Mouse (Mus musculus): Measurements from ENCODE around the gene Myo3b. TPM values are rescaled to one million over a fixed set of nuclear protein-coding genes. Genes with fewer than 3 reads are reported as not detected.

Gene Myo3b
- total RNA-seq, 2 experiments from 2014 or later = 0.10 to 0.13 TPM

DNA sequence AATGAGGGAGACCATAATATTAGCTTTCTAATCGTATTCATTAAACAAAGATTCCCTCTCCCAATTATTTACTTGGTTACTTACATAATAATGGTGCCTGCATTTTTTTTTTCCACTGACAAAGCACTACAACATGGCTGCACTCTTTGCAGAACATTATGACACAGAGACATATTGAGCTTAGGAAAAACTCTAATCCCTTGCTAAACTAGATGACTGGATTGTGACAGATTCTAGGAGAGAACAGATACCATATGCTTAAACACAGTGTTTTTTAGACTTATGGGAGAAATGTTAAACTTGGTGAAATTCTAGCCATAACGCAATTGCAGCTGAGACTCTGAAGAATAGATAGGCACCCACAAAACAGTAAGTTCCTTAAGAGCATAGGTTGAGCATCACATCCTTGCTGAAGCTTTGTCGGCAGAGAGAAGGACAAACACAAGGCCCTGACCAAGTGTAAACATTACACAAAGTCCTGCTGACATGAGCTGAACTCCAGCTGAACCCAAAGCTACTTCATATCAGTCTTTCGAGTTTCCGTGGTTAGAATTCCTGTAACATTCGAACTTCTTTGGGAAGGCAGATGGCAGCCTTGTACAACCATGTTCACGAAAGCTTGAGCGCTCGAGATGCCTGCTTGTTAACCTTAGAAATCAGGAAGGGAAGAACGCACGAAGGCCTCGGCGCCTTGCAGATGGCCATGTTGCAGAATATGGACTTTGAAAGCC lies 382.4 kb downstream of the Myo3b start:
- DNase-seq (ENCODE audit: low spot score in 2 of 2) = no peak

DNA sequence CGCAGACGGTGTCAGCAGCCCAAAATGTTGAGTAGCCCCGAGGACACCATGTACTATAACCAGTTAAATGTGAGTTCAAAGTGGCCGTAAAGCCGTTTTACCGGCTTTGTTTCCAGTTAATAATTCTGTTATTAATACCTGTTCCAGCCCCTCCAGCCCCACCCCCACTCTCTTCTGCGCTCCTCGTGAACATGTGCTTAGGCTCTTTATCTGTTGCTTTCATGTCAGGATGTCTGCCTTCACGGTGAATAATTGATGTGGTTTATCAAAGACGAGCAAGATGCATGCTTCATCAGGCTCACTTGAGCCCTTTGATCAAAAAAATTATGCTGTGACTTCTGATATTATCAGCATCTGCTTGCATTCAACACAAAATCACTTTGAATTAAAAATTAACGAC lies 386.7 kb downstream of the Myo3b start:
- DNase-seq (ENCODE audit: low spot score in 2 of 2) = no peak

DNA sequence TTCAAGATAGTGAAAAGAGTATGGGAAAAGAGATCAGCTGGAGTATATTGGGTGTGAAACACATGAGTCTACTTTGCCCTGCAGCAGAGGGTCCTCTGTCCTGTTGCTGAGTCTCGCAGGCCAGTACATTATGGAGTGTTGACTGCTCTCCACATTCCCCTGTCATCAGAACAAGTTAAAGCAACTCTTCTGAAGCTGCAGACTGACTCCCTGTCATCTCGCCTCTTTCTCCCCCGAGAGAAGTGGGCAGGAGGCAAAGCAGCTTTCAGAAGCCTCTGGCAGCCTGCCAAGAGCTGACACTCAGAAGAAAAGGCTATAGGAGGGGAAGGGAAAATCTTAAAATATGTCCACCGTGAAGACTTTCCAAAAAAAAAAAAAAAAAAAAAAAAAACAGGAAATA lies 404.1 kb downstream of the Myo3b start:
- DNase-seq (ENCODE audit: low spot score in 2 of 2) = no peak

DNA sequence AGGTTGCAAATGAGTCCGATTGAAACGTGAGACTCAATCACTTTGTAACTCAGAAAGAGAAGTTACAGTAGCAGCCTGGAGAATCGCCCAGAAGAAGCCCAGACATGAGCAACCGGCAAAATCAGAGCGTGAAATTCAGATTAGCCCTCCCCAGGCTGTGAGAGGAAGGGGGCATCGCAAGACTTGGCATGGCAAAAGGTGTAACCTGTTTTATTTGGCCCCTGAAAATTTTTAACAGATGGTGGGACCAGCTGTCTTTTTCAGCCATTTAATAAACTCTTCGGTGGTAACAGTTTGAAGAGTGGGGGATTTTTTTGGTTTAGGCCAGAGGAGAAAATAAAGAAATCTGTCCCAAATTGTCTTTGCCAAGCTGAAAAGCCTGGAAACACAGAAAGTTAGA lies 405.2 kb downstream of the Myo3b start:
- peak in 1 of 2 experiments; percentile 11 for DNase-seq (ENCODE audit: low spot score in 2 of 2)

DNA sequence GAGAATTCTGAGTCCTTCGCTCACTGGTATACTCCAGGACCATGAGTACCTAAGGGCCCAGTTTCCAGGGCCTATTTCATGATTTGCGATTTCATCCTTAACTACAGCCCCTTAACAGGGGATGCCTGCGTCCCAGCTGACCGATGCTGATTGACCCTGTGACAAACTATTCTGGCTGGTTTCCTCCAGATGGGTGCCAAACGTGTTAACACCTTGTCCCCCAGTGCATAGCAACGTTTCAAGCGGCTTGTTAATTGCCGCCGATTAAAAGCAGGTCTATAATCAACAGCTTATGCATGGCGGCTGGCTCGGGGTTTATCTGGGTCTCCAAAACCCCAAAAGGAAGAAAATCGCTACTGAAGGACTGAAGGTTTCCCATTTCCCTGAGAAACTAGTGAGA lies 417.3 kb downstream of the Myo3b start:
- no peak for DNase-seq (ENCODE audit: low spot score in 2 of 2)

DNA sequence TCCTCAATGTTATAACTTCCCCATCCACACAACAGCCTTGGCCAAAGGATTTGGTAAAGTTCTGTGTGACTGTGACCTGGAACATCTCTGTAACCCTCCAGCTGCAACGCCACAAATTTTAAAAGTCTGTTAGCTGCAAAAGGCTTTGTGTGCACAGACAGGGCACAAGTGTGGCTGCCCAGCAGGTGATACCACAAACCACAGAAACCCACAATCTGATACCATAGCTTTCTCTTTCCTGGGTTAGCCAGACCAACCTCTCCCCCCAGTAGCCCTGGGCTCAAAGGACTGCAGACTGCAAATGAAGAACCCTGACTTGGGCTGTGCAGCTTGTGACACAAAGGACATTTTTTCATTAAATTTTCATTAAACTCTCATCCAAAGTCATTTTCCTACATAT lies 424.7 kb downstream of the Myo3b start:
- no peak for DNase-seq (ENCODE audit: low spot score in 2 of 2)

DNA sequence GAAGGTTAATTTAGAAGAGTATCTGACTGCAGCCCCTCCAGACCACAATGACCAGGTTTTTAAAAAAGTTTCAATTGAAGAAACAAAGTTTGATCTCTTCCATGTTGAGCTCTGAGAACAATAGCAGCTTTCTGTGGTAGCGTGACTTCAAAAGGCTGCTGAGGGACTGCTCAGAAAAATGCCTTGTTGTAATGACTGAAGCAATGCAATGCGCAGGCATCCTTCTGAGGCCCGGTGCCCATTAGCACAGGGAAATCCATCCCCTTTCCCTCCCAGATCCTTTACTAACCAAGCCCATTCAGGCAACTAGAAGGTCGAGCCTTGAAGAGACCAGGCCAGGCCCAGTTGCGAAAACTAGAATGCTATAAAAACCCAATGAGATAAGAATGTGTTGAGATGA lies 432.2 kb downstream of the Myo3b start:
- DNase-seq (ENCODE audit: low spot score in 2 of 2) = no peak

DNA sequence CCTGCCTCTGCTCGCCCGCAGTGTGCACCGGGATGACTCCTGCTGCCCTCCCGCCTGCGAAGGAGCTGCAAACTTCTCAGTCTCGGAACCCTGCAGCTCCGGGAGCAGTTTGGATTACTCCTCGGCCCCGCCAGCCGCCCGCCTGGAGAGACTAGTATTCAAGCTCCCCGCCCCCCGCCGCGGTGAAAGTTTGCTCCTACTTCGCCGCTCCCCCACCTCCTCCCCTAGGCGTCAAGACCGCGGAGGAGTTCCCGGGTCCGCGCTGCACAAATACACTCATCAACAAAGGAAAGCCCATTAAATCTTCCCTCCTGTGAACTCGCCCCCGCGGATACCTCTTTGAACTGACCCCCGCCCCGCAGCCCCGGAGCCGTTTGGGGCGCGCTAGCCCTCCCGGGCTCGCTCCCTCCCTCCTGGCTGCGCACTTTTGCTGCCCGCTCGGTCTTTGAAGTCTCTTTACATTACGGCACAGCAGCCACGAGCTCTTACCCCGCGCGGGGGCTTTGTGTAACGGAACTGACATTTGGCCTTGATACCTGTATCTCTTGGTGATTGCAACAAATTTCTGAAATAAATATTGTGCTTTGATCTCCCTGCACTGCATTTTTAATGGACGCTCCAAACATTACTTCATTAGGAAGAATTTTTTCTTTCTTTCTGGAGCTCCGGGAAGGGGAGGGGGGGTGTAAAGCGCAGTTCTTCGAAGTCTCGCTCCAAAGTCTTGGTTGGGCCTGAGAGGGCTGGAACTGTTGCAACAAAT lies 433.1 kb downstream of the Myo3b start:
- peak in 1 of 2 experiments; percentile 18 for DNase-seq (ENCODE audit: low spot score in 2 of 2)

Other genes with a start within 250 kb of the Myo3b start
- gene Ccdc173, start 249.6 kb upstream of the Myo3b start, total RNA-seq (2021) = under 1 TPM; 0.83 to 0.88 TPM
- gene Phospho2, start 249.5 kb upstream of the Myo3b start, total RNA-seq (2021) = 10 to 100 TPM in 1 of 2 experiments, 1 to 10 TPM in 1; 9.5 to 14.0 TPM
- gene Klhl23, start 217.2 kb upstream of the Myo3b start, total RNA-seq (2021) = 10 to 100 TPM; 27.1 to 30.4 TPM
- 100 to 1,000 TPM; 123 to 143 TPM for gene Ssb, start 177.6 kb upstream of the Myo3b start, total RNA-seq (2021)
- gene Mettl5, start 153.5 kb upstream of the Myo3b start, total RNA-seq (2021) = 10 to 100 TPM; 14.3 to 14.8 TPM
- 100 to 1,000 TPM in 1 of 2 experiments, 10 to 100 TPM in 1; 95.3 to 106 TPM for gene Ubr3, start 141.9 kb upstream of the Myo3b start, total RNA-seq (2021)

All from gastrocnemius, postnatal 4 days (tissue).